Mouse (Mus musculus) hindbrain, embryonic 16.5 days (tissue): ENCODE results near the gene Nup37. TPM values are rescaled to one million over a fixed set of nuclear protein-coding genes. Genes with fewer than 3 reads are reported as not detected.

Experiments used
- ATAC-seq: fragments of 200-750 bp; cut with Nextera tagmentation; 2 replicates; pipeline ENCODE4 v1.8.0; 2017; ENCODE audit warnings: moderate TSS enrichment, moderate library complexity
- H3K27ac ChIP-seq: fragments of 300-500 bp; sonication (generic); 2 replicates; pipeline ENCODE4 v1.5.1; 2014; ENCODE audit warnings: low read depth, mild to moderate bottlenecking, control low read depth, low read length, moderate library complexity
- H3K27me3 ChIP-seq: fragments of 300-500 bp; sonication (generic); replicated peaks from 2 replicates; pipeline ENCODE4 v1.6.1; 2014; ENCODE audit warnings: low read length; ENCODE audit not compliant: control insufficient read depth, insufficient read depth
- H3K36me3 ChIP-seq: fragments of 300-500 bp; sonication (generic); 2 replicates; pipeline ENCODE4 v1.6.1; 2014; ENCODE audit warnings: mild to moderate bottlenecking, low read length, moderate library complexity, mixed read lengths; ENCODE audit not compliant: control insufficient read depth, insufficient read depth
- H3K4me1 ChIP-seq: fragments of 300-500 bp; sonication (generic); 2 replicates; pipeline ENCODE4 v1.6.1; 2014; ENCODE audit warnings: low read depth, low read length; ENCODE audit not compliant: control insufficient read depth, insufficient read depth
- H3K4me2 ChIP-seq: fragments of 300-500 bp; sonication (generic); 2 replicates; pipeline ENCODE4 v1.6.1; 2014; ENCODE audit warnings: mild to moderate bottlenecking, low read length, control low read depth, moderate library complexity
- H3K4me3 ChIP-seq: fragments of 300-500 bp; sonication (generic); 2 replicates; pipeline ENCODE4 v1.5.1; 2014; ENCODE audit warnings: mild to moderate bottlenecking, low read length, control low read depth, moderate library complexity
- H3K9ac ChIP-seq: fragments of 300-500 bp; sonication (generic); 2 replicates; pipeline ENCODE4 v1.6.1; 2014; ENCODE audit warnings: low read depth, mild to moderate bottlenecking, control low read depth, low read length, moderate library complexity
- H3K9me3 ChIP-seq: fragments of 300-500 bp; sonication (generic); 2 replicates; pipeline ENCODE4 v1.6.1; 2014; ENCODE audit warnings: mild to moderate bottlenecking, low read length, moderate library complexity; ENCODE audit not compliant: control insufficient read depth
- WGBS: fragments of 180-500 bp; shearing (Covaris S2); extraction: QIAGEN DNeasy Blood & Tissue Kit; methylation state at CpG from one replicate; pipeline ENCODE4 v1.1.7; 2014; 5-methylcytosine and 5-hydroxymethylcytosine counted together
- polyA plus RNA-seq: library from polyadenylated mRNA; unstranded; fragments of >200 nt; fragmentation: Nextera tagmentation; extraction: Ambion mirVana; gene quantifications from 2 replicates; pipeline ENCODE4 v1.2.1, GENCODE M21; 2015

The Nup37 gene
- polyA plus RNA-seq, 1 experiment from 2014 or later, result 23.4 TPM

DNA sequence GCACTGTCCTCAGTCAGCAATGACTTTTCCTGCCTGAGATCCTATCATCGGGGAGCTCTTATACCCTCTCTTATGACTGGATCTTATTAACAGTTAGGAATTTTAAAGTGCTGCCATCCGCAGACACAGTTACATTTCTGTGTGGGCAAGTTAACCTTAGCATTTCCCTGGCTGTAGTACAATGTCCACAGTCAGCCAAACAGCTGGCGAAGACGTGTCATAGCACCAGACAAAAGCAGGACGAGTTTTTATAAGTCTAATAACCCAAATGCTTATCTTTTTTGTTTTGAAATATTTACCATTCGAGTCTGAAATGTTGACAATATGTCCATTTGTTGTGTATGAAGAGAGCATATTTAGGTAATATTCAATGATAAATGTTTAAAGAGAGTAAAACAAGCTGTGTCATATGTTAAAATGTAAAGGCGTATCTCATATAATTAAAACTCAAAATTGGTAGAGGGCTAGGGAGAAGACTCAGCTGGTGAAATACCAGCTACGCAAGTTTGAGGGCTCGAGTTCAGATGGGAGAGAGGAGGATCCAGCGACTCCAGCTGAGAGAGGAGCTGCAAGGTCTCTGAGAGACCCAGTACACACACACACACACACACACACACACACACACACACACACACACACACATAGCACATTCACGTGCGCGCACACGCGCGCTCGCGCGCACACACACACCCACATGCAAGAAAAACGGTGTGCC, 68.2 kb downstream of the Nup37 start:
- H3K4me1 ChIP-seq, result no peaks in the 10 kb centered on the region
- no peaks in the 10 kb centered on the region for H3K27me3 ChIP-seq
- H3K27ac ChIP-seq, result no peak overlapping the region
- no peaks in the 10 kb centered on the region for H3K9me3 ChIP-seq
- 96% methylated on average over 20 of the region's 20 CpGs for WGBS
- H3K36me3 ChIP-seq, result peaks cover 2% of the 10 kb centered on the region; the same call in 1 of the 2 replicates
- ATAC-seq, result no peak
- no peak overlapping the region for H3K4me2 ChIP-seq
- H3K9ac ChIP-seq, result no peak overlapping the region
- no peak overlapping the region for H3K4me3 ChIP-seq

DNA sequence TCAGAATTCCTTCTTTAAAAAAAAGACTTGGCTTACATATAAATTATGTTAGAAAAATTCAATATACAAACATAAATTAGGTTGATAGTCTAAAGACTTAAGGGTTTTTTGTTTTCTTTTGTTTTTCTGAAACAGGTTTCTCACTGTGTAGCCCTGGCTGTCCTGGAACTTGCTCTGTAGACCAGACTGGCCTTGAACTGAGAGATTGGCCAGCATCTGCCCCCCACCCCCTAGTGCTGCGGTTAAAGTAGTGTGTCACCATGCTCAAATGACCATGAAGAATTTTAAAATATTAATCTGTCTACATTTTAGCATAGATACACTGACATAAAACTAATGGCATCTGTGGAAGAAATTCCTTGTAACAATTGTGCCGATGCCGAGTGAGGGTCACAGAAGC, 71.4 kb downstream of the Nup37 start:
- H3K36me3 ChIP-seq, result peaks cover 2% of the 10 kb centered on the region; the same call in 1 of the 2 replicates
- H3K9ac ChIP-seq, result no peak overlapping the region
- no peak overlapping the region for H3K4me3 ChIP-seq
- H3K4me2 ChIP-seq, result no peak overlapping the region
- WGBS, result 98% methylated on average over 3 of the region's 3 CpGs
- H3K9me3 ChIP-seq, result no peaks in the 10 kb centered on the region
- H3K27ac ChIP-seq, result no peak overlapping the region
- H3K4me1 ChIP-seq, result no peaks in the 10 kb centered on the region
- no peaks in the 10 kb centered on the region for H3K27me3 ChIP-seq
- ATAC-seq, result no peak

DNA sequence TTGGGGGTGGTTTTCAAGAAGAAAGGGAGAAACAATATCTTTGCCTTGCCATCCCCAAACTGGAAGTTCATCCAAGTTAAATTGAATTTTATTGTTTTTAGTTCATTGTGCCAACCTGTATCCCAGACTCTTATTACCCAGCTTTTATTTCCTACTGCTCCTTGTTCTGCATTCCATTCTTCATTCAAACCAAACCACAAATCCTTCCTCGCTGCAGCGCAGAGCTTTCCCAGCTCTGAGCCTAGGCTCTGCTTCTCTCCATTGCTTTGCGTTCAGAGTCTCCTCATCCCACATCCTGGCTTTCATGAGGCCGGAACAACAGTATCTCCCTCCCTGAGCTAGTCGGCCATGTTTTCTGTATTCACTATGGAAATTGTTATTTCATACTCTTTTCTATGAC, 74.9 kb downstream of the Nup37 start:
- ATAC-seq, result no peak
- no peaks in the 10 kb centered on the region for H3K27me3 ChIP-seq
- H3K4me3 ChIP-seq, result no peak overlapping the region
- H3K4me1 ChIP-seq, result no peaks in the 10 kb centered on the region
- no peak overlapping the region for H3K9ac ChIP-seq
- no peaks in the 10 kb centered on the region for H3K9me3 ChIP-seq
- WGBS, result 94% methylated on average over 5 of the region's 5 CpGs
- no peak overlapping the region for H3K27ac ChIP-seq
- no peaks in the 10 kb centered on the region for H3K36me3 ChIP-seq
- H3K4me2 ChIP-seq, result no peak overlapping the region

DNA sequence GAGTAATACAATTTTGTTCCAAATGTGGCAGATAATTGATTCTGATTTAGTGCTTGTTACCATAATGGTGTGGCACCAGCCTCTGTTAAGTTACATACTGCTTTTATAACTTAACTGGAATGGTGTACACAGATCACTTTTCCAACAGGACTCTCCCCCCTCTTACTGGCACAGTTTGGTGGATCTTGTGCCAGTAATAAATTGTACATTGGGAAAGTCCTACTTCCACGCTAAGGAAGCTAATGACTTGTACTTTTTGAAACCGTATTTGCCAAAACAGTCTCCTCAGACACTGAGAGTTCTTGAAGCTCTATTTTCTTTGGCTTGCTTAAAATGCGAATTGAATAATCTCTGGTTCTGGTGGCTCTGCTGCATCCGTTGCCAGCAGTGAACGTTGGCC, 78.6 kb downstream of the Nup37 start:
- H3K27me3 ChIP-seq, result no peaks in the 10 kb centered on the region
- H3K4me2 ChIP-seq, result no peak overlapping the region
- no peak for ATAC-seq
- H3K4me1 ChIP-seq, result no peaks in the 10 kb centered on the region
- WGBS, result 86% methylated on average over 5 of the region's 5 CpGs
- no peak overlapping the region for H3K27ac ChIP-seq
- H3K36me3 ChIP-seq, result no peaks in the 10 kb centered on the region
- no peak overlapping the region for H3K4me3 ChIP-seq
- no peaks in the 10 kb centered on the region for H3K9me3 ChIP-seq
- H3K9ac ChIP-seq, result no peak overlapping the region

DNA sequence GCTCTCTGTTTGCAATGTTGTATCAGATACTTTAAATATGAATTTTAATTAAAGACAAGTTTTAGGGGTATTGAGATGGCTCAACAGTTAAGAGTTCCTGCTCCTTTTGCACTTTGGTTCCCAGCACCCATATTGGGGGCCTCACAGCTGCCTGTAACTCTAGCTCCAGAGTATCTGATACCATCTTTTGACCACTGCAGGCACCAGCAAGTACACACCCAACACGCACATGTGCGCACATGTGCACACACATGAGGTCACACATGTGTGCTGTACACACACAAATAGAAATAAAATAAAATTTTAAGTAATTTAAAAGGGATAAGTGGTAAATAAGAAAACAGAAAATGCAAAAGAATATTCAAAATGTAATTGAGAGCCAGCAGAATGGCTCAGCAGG, 81.2 kb downstream of the Nup37 start:
- Histone ChIP-seq H3K27me3 (no peaks in the 10 kb centered on the region), H3K4me3 (no peak overlapping the region), H3K4me2 (no peak overlapping the region), H3K9ac (no peak overlapping the region), H3K27ac (no peak overlapping the region), H3K9me3 (no peaks in the 10 kb centered on the region), H3K36me3 (no peaks in the 10 kb centered on the region), H3K4me1 (no peaks in the 10 kb centered on the region)
- 98% methylated on average over 2 of the region's 2 CpGs for WGBS
- no peak for ATAC-seq

Other genes with a start within 250 kb of the Nup37 start
- gene Pmch, start 55.9 kb upstream of the Nup37 start, polyA plus RNA-seq, result 0.32 and 0.41 TPM in 2 replicates
- gene Parpbp, start 51 bp upstream of the Nup37 start, polyA plus RNA-seq, result 1.4 and 2.9 TPM in 2 replicates
- gene Washc3, start 54.1 kb downstream of the Nup37 start, polyA plus RNA-seq, result 38.7 and 43.7 TPM in 2 replicates
- 0.45 and 0.64 TPM in 2 replicates for gene Dram1, start 232.1 kb downstream of the Nup37 start, polyA plus RNA-seq
- 20.2 and 24.0 TPM in 2 replicates for gene Gnptab, start 232.1 kb downstream of the Nup37 start, polyA plus RNA-seq